Mouse (Mus musculus): ENCODE results near the gene Phactr2. TPM values are rescaled to one million over a fixed set of nuclear protein-coding genes. Genes with fewer than 3 reads are reported as not detected.

The Phactr2 gene
- polyA plus RNA-seq, 2 experiments, result 1.5 to 3.5 TPM

DNA sequence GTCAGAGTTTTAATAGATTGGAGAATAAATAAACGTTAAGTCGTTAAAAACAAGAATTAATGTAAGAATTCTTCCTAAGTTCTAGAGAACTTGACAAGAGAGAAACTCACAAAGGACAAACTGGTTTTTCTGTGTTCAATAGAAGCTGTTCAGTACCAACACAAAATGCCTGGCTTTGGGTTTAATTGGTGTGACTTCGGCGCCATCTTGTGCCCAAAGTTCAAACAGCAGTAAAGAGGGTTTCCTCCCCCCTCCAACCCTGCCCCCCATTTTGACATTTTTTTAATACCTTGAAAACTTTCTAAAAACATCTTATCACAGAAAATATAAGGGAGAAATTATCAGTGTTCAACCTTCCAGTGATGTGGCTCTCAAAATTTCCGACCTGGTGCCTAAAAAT lies 44.4 kb downstream of the Phactr2 start:
- no peak overlapping the region for H3K27ac ChIP-seq
- H3K9me3 ChIP-seq (ENCODE audit: control insufficient read depth, low read length), result no peaks in the 10 kb centered on the region
- no peak for ATAC-seq (ENCODE audit: insufficient read depth)
- H3K27me3 ChIP-seq (ENCODE audit: control insufficient read depth, insufficient read depth, low read length), result no peaks in the 10 kb centered on the region
- peak in 1 of 3 experiments; percentile 13 for DNase-seq (ENCODE audit: low read depth in 3 of 3, low spot score in 3 of 3)
- no peak for TF ChIP-seq EP300 (IDR thresholded peaks at IDR 0.05; ENCODE audit: low read depth)
- TF ChIP-seq CTCF (IDR thresholded peaks at IDR 0.05; ENCODE audit: low read depth), result peak; percentile 38; the same call in 1 of the 2 replicates
- WGBS (ENCODE audit: insufficient replicate concordance), result 12% methylated on average over 5 of the region's 5 CpGs
- no peaks in the 10 kb centered on the region for H3K36me3 ChIP-seq (replicated peaks; ENCODE audit: control insufficient read depth, insufficient read depth, low read depth)
- no peak overlapping the region for H3K4me3 ChIP-seq (ENCODE audit: insufficient read depth in 1 of 2, low read depth in 2 of 2, low read length in 2 of 2)
- H3K9ac ChIP-seq (replicated peaks), result no peak overlapping the region
- no peak overlapping the region for H3K4me2 ChIP-seq (ENCODE audit: low read depth)
- peaks cover 0 to 3% of the 10 kb centered on the region in 2 experiments; a peak in 2 of 4 replicates for H3K4me1 ChIP-seq (replicated peaks; ENCODE audit: control insufficient read depth in 2 of 2, insufficient read depth in 2 of 2, low read length in 1 of 2)

DNA sequence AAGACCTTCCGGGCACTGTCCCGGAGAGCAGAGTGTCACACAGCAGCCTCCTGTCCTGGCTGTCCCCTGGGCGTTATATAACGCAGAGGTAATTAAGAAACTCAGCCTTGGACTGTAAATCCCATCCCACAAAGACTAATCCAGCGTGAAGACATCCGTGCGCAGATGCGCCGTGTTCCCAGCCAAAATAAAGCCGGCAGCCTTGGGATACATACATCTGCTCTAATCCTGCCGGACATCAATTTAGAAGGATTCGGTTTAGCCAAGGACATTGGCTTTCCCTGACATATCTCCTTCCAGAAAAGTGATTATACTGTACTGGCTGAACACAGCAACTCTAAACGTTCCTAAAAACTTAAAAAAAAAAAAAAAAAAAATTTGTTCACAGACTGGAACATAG lies 45.0 kb downstream of the Phactr2 start:
- H3K4me1 ChIP-seq (replicated peaks; ENCODE audit: control insufficient read depth in 2 of 2, insufficient read depth in 2 of 2, low read length in 1 of 2), result peaks cover 0 to 3% of the 10 kb centered on the region in 2 experiments; a peak in 2 of 4 replicates
- no peak overlapping the region for H3K4me2 ChIP-seq (ENCODE audit: low read depth)
- ATAC-seq (ENCODE audit: insufficient read depth) (no peak), DNase-seq (ENCODE audit: low read depth in 3 of 3, low spot score in 3 of 3) (no peak)
- TF ChIP-seq CTCF (IDR thresholded peaks at IDR 0.05; ENCODE audit: low read depth) (no peak), EP300 (IDR thresholded peaks at IDR 0.05; ENCODE audit: low read depth) (no peak)
- WGBS (ENCODE audit: insufficient replicate concordance), result 76% methylated on average over 13 of the region's 13 CpGs
- no peak overlapping the region for H3K4me3 ChIP-seq (ENCODE audit: insufficient read depth in 1 of 2, low read depth in 2 of 2, low read length in 2 of 2)
- H3K9ac ChIP-seq (replicated peaks), result no peak overlapping the region
- no peaks in the 10 kb centered on the region for H3K9me3 ChIP-seq (ENCODE audit: control insufficient read depth, low read length)
- H3K36me3 ChIP-seq (replicated peaks; ENCODE audit: control insufficient read depth, insufficient read depth, low read depth), result no peaks in the 10 kb centered on the region
- H3K27me3 ChIP-seq (ENCODE audit: control insufficient read depth, insufficient read depth, low read length), result no peaks in the 10 kb centered on the region
- H3K27ac ChIP-seq, result no peak overlapping the region

DNA sequence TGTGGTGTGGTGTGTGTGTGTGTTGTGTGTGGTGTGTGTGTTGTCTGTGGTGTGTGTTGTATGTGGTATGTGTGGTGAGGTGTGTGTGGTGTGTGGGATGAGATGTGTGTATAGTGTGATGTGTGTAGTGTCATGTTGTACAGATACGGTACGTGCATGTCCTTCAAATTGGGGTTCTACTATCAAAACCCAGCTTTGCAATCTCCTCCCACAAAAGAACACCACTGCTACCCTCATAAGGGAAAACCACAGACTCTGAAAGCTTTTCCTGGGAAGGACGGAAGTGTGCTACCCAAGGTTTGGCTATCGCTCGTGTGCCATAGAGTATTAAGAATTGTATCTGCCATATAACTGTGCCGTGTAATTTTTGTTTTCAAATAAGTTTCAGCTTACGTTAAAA lies 45.7 kb downstream of the Phactr2 start:
- Histone ChIP-seq H3K9me3 (ENCODE audit: control insufficient read depth, low read length) (no peaks in the 10 kb centered on the region), H3K4me3 (ENCODE audit: insufficient read depth in 1 of 2, low read depth in 2 of 2, low read length in 2 of 2) (no peak overlapping the region), H3K27ac (no peak overlapping the region), H3K4me1 (replicated peaks; ENCODE audit: control insufficient read depth in 2 of 2, insufficient read depth in 2 of 2, low read length in 1 of 2) (peaks cover 0 to 3% of the 10 kb centered on the region in 2 experiments; a peak in 2 of 4 replicates), H3K36me3 (replicated peaks; ENCODE audit: control insufficient read depth, insufficient read depth, low read depth) (no peaks in the 10 kb centered on the region), H3K4me2 (ENCODE audit: low read depth) (no peak overlapping the region), H3K9ac (replicated peaks) (no peak overlapping the region), H3K27me3 (ENCODE audit: control insufficient read depth, insufficient read depth, low read length) (no peaks in the 10 kb centered on the region)
- no peak for ATAC-seq (ENCODE audit: insufficient read depth)
- no peak for DNase-seq (ENCODE audit: low read depth in 3 of 3, low spot score in 3 of 3)
- WGBS (ENCODE audit: insufficient replicate concordance), result 25% methylated on average over 7 of the region's 7 CpGs
- TF ChIP-seq EP300 (IDR thresholded peaks at IDR 0.05; ENCODE audit: low read depth), result no peak
- no peak for TF ChIP-seq CTCF (IDR thresholded peaks at IDR 0.05; ENCODE audit: low read depth)

DNA sequence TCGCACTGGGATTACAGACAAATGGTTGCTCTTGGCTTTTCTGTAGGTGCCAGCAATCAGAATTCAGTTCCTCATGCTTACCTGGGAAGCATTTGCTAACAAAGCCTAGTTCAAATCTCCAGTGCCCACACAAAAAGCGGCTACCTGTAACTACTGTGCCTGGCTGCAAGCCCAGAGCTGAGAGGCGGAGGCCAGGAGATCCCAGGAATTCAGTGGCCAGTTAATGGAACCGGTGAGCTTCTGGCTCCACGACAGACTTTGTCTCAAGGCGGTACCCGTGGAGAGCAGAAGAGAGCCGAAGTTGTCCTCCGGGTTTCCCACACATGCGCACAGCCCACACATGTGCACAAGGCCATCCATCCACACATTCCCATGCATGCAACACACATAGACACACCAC lies 46.6 kb downstream of the Phactr2 start:
- TF ChIP-seq CTCF (IDR thresholded peaks at IDR 0.05; ENCODE audit: low read depth) (no peak), EP300 (IDR thresholded peaks at IDR 0.05; ENCODE audit: low read depth) (no peak)
- DNase-seq (ENCODE audit: low read depth in 3 of 3, low spot score in 3 of 3), result no peak
- H3K36me3 ChIP-seq (replicated peaks; ENCODE audit: control insufficient read depth, insufficient read depth, low read depth), result no peaks in the 10 kb centered on the region
- peaks cover 0 to 3% of the 10 kb centered on the region in 2 experiments; a peak in 2 of 4 replicates for H3K4me1 ChIP-seq (replicated peaks; ENCODE audit: control insufficient read depth in 2 of 2, insufficient read depth in 2 of 2, low read length in 1 of 2)
- ATAC-seq (ENCODE audit: insufficient read depth), result no peak
- 67% methylated on average over 10 of the region's 10 CpGs for whole genome bisulfite sequencing (ENCODE audit: insufficient replicate concordance)
- H3K9ac ChIP-seq (replicated peaks), result no peak overlapping the region
- H3K9me3 ChIP-seq (ENCODE audit: control insufficient read depth, low read length), result no peaks in the 10 kb centered on the region
- no peak overlapping the region for H3K27ac ChIP-seq
- H3K4me2 ChIP-seq (ENCODE audit: low read depth), result no peak overlapping the region
- H3K27me3 ChIP-seq (ENCODE audit: control insufficient read depth, insufficient read depth, low read length), result no peaks in the 10 kb centered on the region
- no peak overlapping the region for H3K4me3 ChIP-seq (ENCODE audit: insufficient read depth in 1 of 2, low read depth in 2 of 2, low read length in 2 of 2)

DNA sequence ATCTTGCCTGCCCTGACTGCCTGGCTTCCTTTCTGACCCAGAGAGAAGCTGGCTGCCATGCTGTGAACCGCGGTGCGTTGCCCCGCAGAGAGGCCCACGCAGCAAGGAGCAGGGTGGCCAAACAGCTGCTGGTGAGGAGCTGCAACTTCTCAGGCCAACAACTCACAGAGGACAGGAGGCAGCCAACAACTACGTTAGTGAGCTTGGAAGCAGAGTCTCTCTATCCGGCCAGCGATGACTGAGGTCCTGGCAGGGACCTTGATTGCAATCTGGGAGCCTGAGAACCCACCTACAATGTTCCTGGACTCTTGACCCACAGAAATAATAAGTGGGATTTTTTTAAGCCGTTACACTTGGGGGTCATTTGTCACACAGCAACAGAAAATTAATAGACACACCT lies 49.0 kb downstream of the Phactr2 start:
- Histone ChIP-seq H3K4me2 (ENCODE audit: low read depth) (no peak overlapping the region), H3K4me3 (ENCODE audit: insufficient read depth in 1 of 2, low read depth in 2 of 2, low read length in 2 of 2) (no peak overlapping the region), H3K27me3 (ENCODE audit: control insufficient read depth, insufficient read depth, low read length) (no peaks in the 10 kb centered on the region), H3K9me3 (ENCODE audit: control insufficient read depth, low read length) (no peaks in the 10 kb centered on the region), H3K36me3 (replicated peaks; ENCODE audit: control insufficient read depth, insufficient read depth, low read depth) (no peaks in the 10 kb centered on the region), H3K4me1 (replicated peaks; ENCODE audit: control insufficient read depth in 2 of 2, insufficient read depth in 2 of 2, low read length in 1 of 2) (no peaks in the 10 kb centered on the region), H3K9ac (replicated peaks) (no peak overlapping the region), H3K27ac (no peak overlapping the region)
- TF ChIP-seq CTCF (IDR thresholded peaks at IDR 0.05; ENCODE audit: low read depth) (no peak), EP300 (IDR thresholded peaks at IDR 0.05; ENCODE audit: low read depth) (no peak)
- ATAC-seq (ENCODE audit: insufficient read depth) (no peak), DNase-seq (ENCODE audit: low read depth in 3 of 3, low spot score in 3 of 3) (no peak)
- WGBS (ENCODE audit: insufficient replicate concordance), result 65% methylated on average over 9 of the region's 9 CpGs

Measured in liver, embryonic 14.5 days (tissue).